Mouse (Mus musculus): ENCODE measurements around the gene Tmem17. TPM values are rescaled to one million over a fixed set of nuclear protein-coding genes. Genes with fewer than 3 reads are reported as not detected.
A peak's percentile ranks its signal among the peaks of the same experiment; 100 is the strongest.

Gene Tmem17
- polyA plus RNA-seq, 1 experiment from 2014 or later, result 14.5 TPM

- Histone ChIP-seq H3K4me1 (ENCODE audit: insufficient read depth, low read depth, low read length) (no peaks in the 10 kb centered on the region), H3K27ac (ENCODE audit: low read length) (no peak overlapping the region), H3K9me3 (ENCODE audit: low read length) (no peaks in the 10 kb centered on the region), H3K9ac (replicated peaks; ENCODE audit: low read depth) (no peak overlapping the region), H3K27me3 (replicated peaks; ENCODE audit: insufficient read depth, low read length) (no peaks in the 10 kb centered on the region), H3K4me3 (ENCODE audit: low read depth, low read length) (no peak overlapping the region), H3K36me3 (ENCODE audit: insufficient read depth, low read length) (no peaks in the 10 kb centered on the region), H3K4me2 (replicated peaks; ENCODE audit: low read depth, low read length) (no peak overlapping the region)
- 76% methylated on average over 6 of the region's 6 CpGs for WGBS
- DNase-seq (ENCODE audit: low spot score) (no peak), ATAC-seq (no peak)
- TF ChIP-seq CTCF (IDR thresholded peaks at IDR 0.05) (no peak), EP300 (IDR thresholded peaks at IDR 0.05) (no peak)
Measured at GRCm38 (mm10) chr11:22518445-22518844, 6.6 kb downstream of the Tmem17 start.

- no peak overlapping the region for H3K4me2 ChIP-seq (replicated peaks; ENCODE audit: low read depth, low read length)
- ATAC-seq (no peak), DNase-seq (ENCODE audit: low spot score) (no peak)
- no peaks in the 10 kb centered on the region for H3K4me1 ChIP-seq (ENCODE audit: insufficient read depth, low read depth, low read length)
- no peak overlapping the region for H3K9ac ChIP-seq (replicated peaks; ENCODE audit: low read depth)
- H3K9me3 ChIP-seq (ENCODE audit: low read length), result no peaks in the 10 kb centered on the region
- H3K27ac ChIP-seq (ENCODE audit: low read length), result no peak overlapping the region
- no peaks in the 10 kb centered on the region for H3K27me3 ChIP-seq (replicated peaks; ENCODE audit: insufficient read depth, low read length)
- TF ChIP-seq EP300 (IDR thresholded peaks at IDR 0.05), result no peak
- TF ChIP-seq CTCF (IDR thresholded peaks at IDR 0.05), result no peak
- H3K36me3 ChIP-seq (ENCODE audit: insufficient read depth, low read length), result no peaks in the 10 kb centered on the region
- H3K4me3 ChIP-seq (ENCODE audit: low read depth, low read length), result no peak overlapping the region
- WGBS, result 89% methylated on average over 4 of the region's 4 CpGs
Measured at GRCm38 (mm10) chr11:22520251-22520650, 8.4 kb downstream of the Tmem17 start.

GRCm38 (mm10) chr11:22524606-22525005 lies 12.7 kb downstream of the Tmem17 start:
- H3K27me3 ChIP-seq (replicated peaks; ENCODE audit: insufficient read depth, low read length), result no peaks in the 10 kb centered on the region
- no peak overlapping the region for H3K4me2 ChIP-seq (replicated peaks; ENCODE audit: low read depth, low read length)
- DNase-seq (ENCODE audit: low spot score) (no peak), ATAC-seq (no peak)
- 82% methylated on average over 1 of the region's 1 CpGs for WGBS
- H3K36me3 ChIP-seq (ENCODE audit: insufficient read depth, low read length), result no peaks in the 10 kb centered on the region
- no peak overlapping the region for H3K9ac ChIP-seq (replicated peaks; ENCODE audit: low read depth)
- TF ChIP-seq CTCF (IDR thresholded peaks at IDR 0.05) (no peak), EP300 (IDR thresholded peaks at IDR 0.05) (no peak)
- no peak overlapping the region for H3K4me3 ChIP-seq (ENCODE audit: low read depth, low read length)
- H3K27ac ChIP-seq (ENCODE audit: low read length), result no peak overlapping the region
- peaks cover 5% of the 10 kb centered on the region for H3K9me3 ChIP-seq (ENCODE audit: low read length)
- no peaks in the 10 kb centered on the region for H3K4me1 ChIP-seq (ENCODE audit: insufficient read depth, low read depth, low read length)

- Histone ChIP-seq H3K27ac (ENCODE audit: low read length) (no peak overlapping the region), H3K4me2 (replicated peaks; ENCODE audit: low read depth, low read length) (no peak overlapping the region), H3K9ac (replicated peaks; ENCODE audit: low read depth) (no peak overlapping the region), H3K4me1 (ENCODE audit: insufficient read depth, low read depth, low read length) (no peaks in the 10 kb centered on the region), H3K9me3 (ENCODE audit: low read length) (no peaks in the 10 kb centered on the region), H3K4me3 (ENCODE audit: low read depth, low read length) (no peak overlapping the region), H3K36me3 (ENCODE audit: insufficient read depth, low read length) (no peaks in the 10 kb centered on the region), H3K27me3 (replicated peaks; ENCODE audit: insufficient read depth, low read length) (no peaks in the 10 kb centered on the region)
- WGBS, result 78% methylated on average over 1 of the region's 1 CpGs
- TF ChIP-seq CTCF (IDR thresholded peaks at IDR 0.05), result no peak
- TF ChIP-seq EP300 (IDR thresholded peaks at IDR 0.05), result no peak
- ATAC-seq (no peak), DNase-seq (ENCODE audit: low spot score) (no peak)
Measured at GRCm38 (mm10) chr11:22540600-22540999, 28.7 kb downstream of the Tmem17 start.

- Histone ChIP-seq H3K9ac (replicated peaks; ENCODE audit: low read depth) (no peak overlapping the region), H3K27me3 (replicated peaks; ENCODE audit: insufficient read depth, low read length) (no peaks in the 10 kb centered on the region), H3K4me1 (ENCODE audit: insufficient read depth, low read depth, low read length) (no peaks in the 10 kb centered on the region), H3K9me3 (ENCODE audit: low read length) (no peaks in the 10 kb centered on the region), H3K27ac (ENCODE audit: low read length) (no peak overlapping the region), H3K4me3 (ENCODE audit: low read depth, low read length) (no peak overlapping the region), H3K4me2 (replicated peaks; ENCODE audit: low read depth, low read length) (no peak overlapping the region), H3K36me3 (ENCODE audit: insufficient read depth, low read length) (no peaks in the 10 kb centered on the region)
- WGBS, result 82% methylated on average over 1 of the region's 1 CpGs
- no peak for DNase-seq (ENCODE audit: low spot score)
- ATAC-seq, result no peak
- TF ChIP-seq EP300 (IDR thresholded peaks at IDR 0.05) (no peak), CTCF (IDR thresholded peaks at IDR 0.05) (no peak)
Measured at GRCm38 (mm10) chr11:22560061-22560460, 48.2 kb downstream of the Tmem17 start.

GRCm38 (mm10) chr11:22560503-22561328 lies 48.8 kb downstream of the Tmem17 start:
- Histone ChIP-seq H3K27ac (ENCODE audit: low read length) (no peak overlapping the region), H3K4me3 (ENCODE audit: low read depth, low read length) (no peak overlapping the region), H3K36me3 (ENCODE audit: insufficient read depth, low read length) (no peaks in the 10 kb centered on the region), H3K9ac (replicated peaks; ENCODE audit: low read depth) (no peak overlapping the region), H3K27me3 (replicated peaks; ENCODE audit: insufficient read depth, low read length) (no peaks in the 10 kb centered on the region), H3K4me1 (ENCODE audit: insufficient read depth, low read depth, low read length) (no peaks in the 10 kb centered on the region), H3K9me3 (ENCODE audit: low read length) (no peaks in the 10 kb centered on the region), H3K4me2 (replicated peaks; ENCODE audit: low read depth, low read length) (no peak overlapping the region)
- 30% methylated on average over 6 of the region's 6 CpGs for WGBS
- DNase-seq (ENCODE audit: low spot score) (peak; percentile 55), ATAC-seq (no peak)
- no peak for TF ChIP-seq EP300 (IDR thresholded peaks at IDR 0.05)

GRCm38 (mm10) chr11:22561329-22561592 lies 49.4 kb downstream of the Tmem17 start:
- Histone ChIP-seq H3K9me3 (ENCODE audit: low read length) (no peaks in the 10 kb centered on the region), H3K9ac (replicated peaks; ENCODE audit: low read depth) (no peak overlapping the region), H3K4me2 (replicated peaks; ENCODE audit: low read depth, low read length) (no peak overlapping the region), H3K4me1 (ENCODE audit: insufficient read depth, low read depth, low read length) (no peaks in the 10 kb centered on the region), H3K27me3 (replicated peaks; ENCODE audit: insufficient read depth, low read length) (no peaks in the 10 kb centered on the region), H3K36me3 (ENCODE audit: insufficient read depth, low read length) (no peaks in the 10 kb centered on the region), H3K27ac (ENCODE audit: low read length) (no peak overlapping the region), H3K4me3 (ENCODE audit: low read depth, low read length) (no peak overlapping the region)
- TF ChIP-seq CTCF (IDR thresholded peaks at IDR 0.05) (no peak), EP300 (IDR thresholded peaks at IDR 0.05) (no peak)
- WGBS, result 94% methylated on average over 4 of the region's 4 CpGs
- DNase-seq (ENCODE audit: low spot score), result no peak
- no peak for ATAC-seq

All from lung, postnatal 0 days (tissue).